Mouse (Mus musculus) heart, adult 2 months (tissue): ENCODE results near the gene Pyurf.

Experiments used
- CTCF ChIP-seq: fragments of 200-600 bp; IDR thresholded peaks from 2 replicates; pipeline ENCODE4 v1.8.1; 2022; ENCODE audit warnings: antibody characterized with exemption, mild to moderate bottlenecking, moderate library complexity
- EP300 ChIP-seq: fragments of 200-500 bp; IDR thresholded peaks from 2 replicates; pipeline ENCODE4 v1.6.1; 2011; ENCODE audit warnings: low read depth, low read length, control low read depth; ENCODE audit not compliant: insufficient read depth
- POLR2A ChIP-seq: fragments of 200-500 bp; IDR thresholded peaks from 2 replicates; pipeline ENCODE4 v1.6.1; 2011; ENCODE audit warnings: mild to moderate bottlenecking, low read depth, low read length, control low read depth; ENCODE audit not compliant: insufficient read depth

GRCm38 (mm10) chr6:57703703-57704102 lies 11.8 kb upstream of the Pyurf start:
- no peak for TF ChIP-seq EP300
- no peak for TF ChIP-seq CTCF
- TF ChIP-seq POLR2A = no peak
